Mouse (Mus musculus) hindbrain, embryonic 15.5 days (tissue): ENCODE data around the gene Abhd17b. TPM values are rescaled to one million over a fixed set of nuclear protein-coding genes. Genes with fewer than 3 reads are reported as not detected.
"Not testable (repeated sequence)": the region's sequence is repeated elsewhere in the genome, so short reads cannot be mapped to it uniquely, and the experiment has no call there.

Experiments used
- ATAC-seq: fragments of 200-750 bp; cut with Nextera tagmentation; 2 replicates; pipeline ENCODE4 v1.8.0; 2017; ENCODE audit warnings: low read depth, moderate number of reproducible peaks, moderate TSS enrichment; ENCODE audit not compliant: low FRiP score
- H3K27ac ChIP-seq: fragments of 300-500 bp; sonication (generic); replicated peaks from 2 replicates; pipeline ENCODE4 v1.5.1; 2015; ENCODE audit warnings: mild to moderate bottlenecking, inconsistent platforms
- H3K27me3 ChIP-seq: fragments of 300-500 bp; sonication (generic); 2 replicates; pipeline ENCODE4 v1.6.1; 2015; ENCODE audit warnings: control low read depth, inconsistent platforms
- H3K36me3 ChIP-seq: fragments of 300-500 bp; sonication (generic); 2 replicates; pipeline ENCODE4 v1.6.1; 2015; ENCODE audit warnings: control low read depth, inconsistent platforms
- H3K4me1 ChIP-seq: fragments of 300-500 bp; sonication (generic); replicated peaks from 2 replicates; pipeline ENCODE4 v1.6.1; 2015; ENCODE audit warnings: control low read depth, inconsistent platforms
- H3K4me2 ChIP-seq: fragments of 300-500 bp; sonication (generic); 2 replicates; pipeline ENCODE4 v1.6.1; 2015; ENCODE audit warnings: moderate library complexity, mild to moderate bottlenecking, inconsistent platforms
- H3K4me3 ChIP-seq: fragments of 300-500 bp; sonication (generic); 2 replicates; pipeline ENCODE4 v1.5.1; 2015; ENCODE audit warnings: mild to moderate bottlenecking, inconsistent platforms
- H3K9ac ChIP-seq: fragments of 300-500 bp; sonication (generic); 2 replicates; pipeline ENCODE4 v1.6.1; 2015; ENCODE audit warnings: inconsistent platforms
- H3K9me3 ChIP-seq: fragments of 300-500 bp; sonication (generic); 2 replicates; pipeline ENCODE4 v1.6.1; 2016; ENCODE audit warnings: control low read depth, inconsistent platforms
- WGBS: fragments of 180-500 bp; shearing (Covaris S2); methylation state at CpG from one replicate; pipeline ENCODE4 v1.1.7; 2015; 5-methylcytosine and 5-hydroxymethylcytosine counted together
- polyA plus RNA-seq: library from polyadenylated mRNA; unstranded; fragments of >200 nt; fragmentation: Nextera tagmentation; extraction: Ambion mirVana; gene quantifications from 2 replicates; pipeline ENCODE4 v1.2.1, GENCODE M21; 2015

The Abhd17b gene
- polyA plus RNA-seq: 38.8 and 39.4 TPM in 2 replicates

- Histone ChIP-seq H3K9me3 (no peaks in the 10 kb centered on the region), H3K4me2 (peak within 1 kb of the TSS; percentile 74), H3K4me3 (peak within 1 kb of the TSS; percentile 72), H3K9ac (peak within 1 kb of the TSS; percentile 95), H3K27me3 (no peaks in the 10 kb centered on the region), H3K4me1 (peaks cover 36% of the 10 kb centered on the region), H3K36me3 (no peaks in the 10 kb centered on the region), H3K27ac (peak within 1 kb of the TSS; percentile 96)
- WGBS: under 1% methylated on average over 77 of the region's 105 CpGs
- peak; percentile 55; the same call in 1 of the 2 replicates for ATAC-seq
Observed at GRCm38 (mm10) chr19:21653172-21653981, at the start of gene Abhd17b. Gene Abhd17b, plus strand, starts transcription at chr19:21653185.

DNA sequence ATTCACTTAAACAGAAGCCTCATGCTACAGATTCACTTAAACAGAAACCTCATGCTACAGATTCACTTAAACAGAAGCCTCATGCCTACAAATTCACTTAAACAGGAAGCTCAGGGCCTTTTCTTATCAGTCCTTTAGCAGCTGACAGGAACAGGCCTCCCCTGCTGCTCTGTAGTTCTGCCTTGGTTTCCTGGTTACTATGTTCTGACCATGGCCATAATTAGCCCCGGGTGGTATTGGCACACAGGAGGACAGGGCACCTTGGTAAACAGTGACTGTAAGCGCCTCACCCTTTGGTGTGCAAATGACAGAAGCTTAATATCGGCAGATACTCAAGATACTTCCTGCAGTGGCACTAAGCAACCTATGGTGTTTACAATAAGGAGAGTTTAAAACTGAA is 49.1 kb upstream of the Abhd17b start:
- WGBS: 64% methylated on average over 3 of the region's 3 CpGs

GRCm38 (mm10) chr19:21605294-21605693 is 47.7 kb upstream of the Abhd17b start:
- Histone ChIP-seq H3K9ac (no peak overlapping the region), H3K4me1 (0 out of 2 replicates have a peak, but pooled peaks cover 5% of the 10 kb centered on the region), H3K27ac (no peak overlapping the region), H3K36me3 (no peaks in the 10 kb centered on the region), H3K9me3 (no peaks in the 10 kb centered on the region), H3K27me3 (no peaks in the 10 kb centered on the region), H3K4me2 (no peak overlapping the region), H3K4me3 (no peak overlapping the region)
- no peak for ATAC-seq
- 93% methylated on average over 3 of the region's 3 CpGs for WGBS

More for the DNA sequence above, 49.1 kb upstream of the Abhd17b start:
- ATAC-seq: no peak
- H3K4me3 ChIP-seq: no peak overlapping the region
- no peaks in the 10 kb centered on the region for H3K36me3 ChIP-seq
- H3K4me2 ChIP-seq: no peak overlapping the region
- H3K9ac ChIP-seq: no peak overlapping the region
- no peaks in the 10 kb centered on the region for H3K27me3 ChIP-seq
- H3K9me3 ChIP-seq: no peaks in the 10 kb centered on the region
- no peak overlapping the region for H3K27ac ChIP-seq
- peaks cover 10% of the 10 kb centered on the region; the same call in 1 of the 2 replicates for H3K4me1 ChIP-seq

DNA sequence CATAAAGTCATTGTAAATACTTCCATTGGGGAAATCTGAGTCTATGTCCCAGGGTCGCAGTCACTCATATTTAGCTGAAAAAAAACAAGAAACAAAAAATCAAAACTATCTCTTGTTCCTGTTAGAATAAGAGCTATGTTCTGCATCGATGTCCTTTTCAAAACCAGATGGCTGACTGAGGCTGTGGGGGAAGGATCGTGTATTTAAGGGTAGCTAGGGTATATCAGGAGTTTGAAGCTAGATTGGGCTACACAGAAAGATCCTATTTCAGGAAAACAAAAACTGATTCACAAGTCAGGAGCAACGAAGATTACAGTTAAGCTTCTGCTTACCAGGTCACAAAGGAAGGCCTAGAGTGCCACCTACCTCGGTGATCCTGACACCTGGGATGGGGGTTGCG is 42.7 kb upstream of the Abhd17b start:
- Histone ChIP-seq H3K27ac (no peak overlapping the region), H3K4me2 (no peak overlapping the region), H3K4me1 (no peaks in the 10 kb centered on the region), H3K9me3 (no peaks in the 10 kb centered on the region), H3K27me3 (no peaks in the 10 kb centered on the region), H3K36me3 (no peaks in the 10 kb centered on the region), H3K9ac (no peak overlapping the region), H3K4me3 (no peak overlapping the region)
- 81% methylated on average over 6 of the region's 6 CpGs for WGBS
- ATAC-seq: no peak

- no peak overlapping the region for H3K9ac ChIP-seq
Observed at GRCm38 (mm10) chr19:21611297-21611696, 41.7 kb upstream of the Abhd17b start.

DNA sequence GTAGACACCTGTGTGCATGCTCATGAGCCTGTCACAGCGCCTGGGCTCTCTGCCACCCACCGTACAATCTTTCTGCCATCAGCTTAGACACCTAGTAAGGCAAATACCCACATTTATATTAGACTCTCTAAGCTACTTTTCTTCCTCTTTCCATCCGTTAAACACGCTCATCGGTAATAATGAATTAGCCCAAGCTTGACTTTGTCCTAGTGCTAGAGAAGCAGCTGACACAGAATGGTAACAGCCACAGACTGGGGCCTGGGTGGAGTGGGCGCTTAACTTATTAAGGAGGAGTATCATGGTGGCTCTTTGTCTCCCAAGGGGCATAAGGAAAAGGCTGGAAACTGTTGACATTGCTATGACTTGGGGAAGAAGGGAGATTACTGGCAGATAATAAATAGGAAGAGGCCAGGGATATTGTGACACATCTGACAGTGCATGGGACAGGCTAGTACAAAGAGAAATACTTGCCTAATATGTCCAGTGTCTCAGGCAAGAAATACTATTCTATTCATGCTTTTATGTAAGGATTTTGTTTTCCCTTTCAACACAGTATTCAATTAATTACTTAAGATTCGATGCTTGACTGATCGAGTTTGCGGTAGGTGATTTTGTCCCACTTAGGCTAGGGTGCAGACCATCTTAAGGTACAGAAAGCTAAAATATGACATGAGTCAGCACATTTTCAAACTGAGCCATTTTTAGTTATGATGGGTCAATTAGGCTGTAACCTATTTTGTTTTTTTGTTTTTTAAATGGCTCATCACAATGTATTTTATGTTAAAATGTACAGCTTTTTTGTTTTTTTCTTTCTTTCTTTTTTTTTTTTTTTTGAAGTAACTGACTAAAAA is 41.0 kb upstream of the Abhd17b start:
- ATAC-seq: no peak
- Histone ChIP-seq H3K36me3 (no peaks in the 10 kb centered on the region), H3K4me1 (no peaks in the 10 kb centered on the region), H3K4me3 (no peak overlapping the region), H3K9me3 (no peaks in the 10 kb centered on the region), H3K27me3 (no peaks in the 10 kb centered on the region), H3K4me2 (no peak overlapping the region), H3K9ac (no peak overlapping the region), H3K27ac (no peak overlapping the region)
- 83% methylated on average over 9 of the region's 9 CpGs for WGBS

More at GRCm38 (mm10) chr19:21611297-21611696, 41.7 kb upstream of the Abhd17b start:
- no peak for ATAC-seq
- Histone ChIP-seq H3K9me3 (no peaks in the 10 kb centered on the region), H3K36me3 (no peaks in the 10 kb centered on the region), H3K4me3 (no peak overlapping the region), H3K27ac (no peak overlapping the region), H3K4me1 (no peaks in the 10 kb centered on the region), H3K27me3 (no peaks in the 10 kb centered on the region), H3K4me2 (no peak overlapping the region)
- 54% methylated on average over 6 of the region's 6 CpGs for WGBS

- no peak for ATAC-seq
- no peaks in the 10 kb centered on the region for H3K36me3 ChIP-seq
- H3K9ac ChIP-seq: no peak overlapping the region
- 92% methylated on average over 3 of the region's 3 CpGs for WGBS
- no peak overlapping the region for H3K4me2 ChIP-seq
- no peaks in the 10 kb centered on the region for H3K27me3 ChIP-seq
- H3K9me3 ChIP-seq: no peaks in the 10 kb centered on the region
- H3K4me1 ChIP-seq: no peaks in the 10 kb centered on the region
- H3K27ac ChIP-seq: no peak overlapping the region
- no peak overlapping the region for H3K4me3 ChIP-seq
Observed at GRCm38 (mm10) chr19:21615801-21616200, 37.2 kb upstream of the Abhd17b start.

- Histone ChIP-seq H3K9ac (no peak overlapping the region), H3K36me3 (no peaks in the 10 kb centered on the region), H3K4me2 (no peak overlapping the region), H3K4me3 (no peak overlapping the region), H3K27me3 (no peaks in the 10 kb centered on the region), H3K4me1 (no peaks in the 10 kb centered on the region), H3K9me3 (no peaks in the 10 kb centered on the region), H3K27ac (no peak overlapping the region)
- WGBS: 64% methylated on average over 3 of the region's 3 CpGs
- ATAC-seq: no peak
Observed at GRCm38 (mm10) chr19:21623410-21624147, 29.4 kb upstream of the Abhd17b start.

GRCm38 (mm10) chr19:21624148-21624535 is 28.8 kb upstream of the Abhd17b start:
- no peak for ATAC-seq
- no peak overlapping the region for H3K27ac ChIP-seq
- no peaks in the 10 kb centered on the region for H3K4me1 ChIP-seq
- no peaks in the 10 kb centered on the region for H3K9me3 ChIP-seq
- H3K27me3 ChIP-seq: no peaks in the 10 kb centered on the region
- H3K4me3 ChIP-seq: no peak overlapping the region
- H3K4me2 ChIP-seq: no peak overlapping the region
- H3K9ac ChIP-seq: no peak overlapping the region
- 93% methylated on average over 4 of the region's 4 CpGs for WGBS
- no peaks in the 10 kb centered on the region for H3K36me3 ChIP-seq

DNA sequence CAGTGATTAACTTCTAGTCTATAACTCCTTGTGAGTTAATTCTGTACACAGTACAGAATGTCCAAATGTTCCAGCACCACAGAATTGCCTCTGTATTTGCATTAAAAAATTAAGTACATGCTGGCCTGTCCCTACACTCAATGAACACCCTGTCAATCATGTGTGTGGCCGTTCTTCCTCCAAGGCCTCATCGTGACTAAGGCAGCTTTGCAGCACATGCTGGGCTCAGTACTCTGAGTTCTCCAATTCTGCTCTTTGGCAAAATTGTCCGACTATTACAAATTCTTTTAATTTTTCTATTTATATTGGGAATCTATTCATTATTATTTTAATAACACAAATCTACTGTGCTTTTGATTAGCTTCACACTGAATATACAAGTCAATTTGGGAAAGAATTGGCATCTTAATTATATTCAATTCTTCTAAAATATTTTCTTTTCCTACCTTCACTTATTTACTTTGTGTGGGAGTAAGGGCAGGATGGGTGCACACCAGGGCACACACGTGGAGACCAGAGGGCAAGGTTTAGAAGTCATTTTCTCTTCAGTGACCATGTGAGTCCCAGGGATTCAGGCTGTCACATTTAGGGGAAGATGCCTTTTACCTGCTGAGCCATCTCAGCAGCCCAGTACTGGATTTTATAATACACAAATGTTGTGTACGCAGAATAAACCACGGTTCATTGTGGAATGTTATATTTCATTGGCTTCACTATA is 26.6 kb upstream of the Abhd17b start:
- no peaks in the 10 kb centered on the region for H3K27me3 ChIP-seq
- ATAC-seq: no peak
- no peak overlapping the region for H3K4me2 ChIP-seq
- no peak overlapping the region for H3K9ac ChIP-seq
- WGBS: 85% methylated on average over 6 of the region's 6 CpGs
- H3K27ac ChIP-seq: no peak overlapping the region
- no peaks in the 10 kb centered on the region for H3K4me1 ChIP-seq
- H3K4me3 ChIP-seq: no peak overlapping the region
- H3K9me3 ChIP-seq: no peaks in the 10 kb centered on the region
- no peaks in the 10 kb centered on the region for H3K36me3 ChIP-seq

DNA sequence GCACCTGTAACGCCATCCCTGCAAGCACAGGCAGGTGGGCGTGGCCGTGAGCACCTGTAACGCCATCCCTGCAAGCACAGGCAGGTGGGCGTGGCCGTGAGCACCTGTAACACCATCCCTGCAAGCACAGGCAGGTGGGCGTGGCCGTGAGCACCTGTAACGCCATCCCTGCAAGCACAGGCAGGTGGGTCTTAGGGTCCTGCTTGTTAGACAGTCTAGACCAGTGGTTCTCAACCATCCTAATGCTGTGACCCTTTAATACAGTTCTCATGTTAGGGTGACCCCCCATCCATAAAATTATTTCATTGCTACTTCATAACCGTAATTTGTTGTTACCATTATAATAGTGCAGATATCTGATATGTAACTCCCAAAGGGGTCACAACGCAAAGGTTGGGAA is 24.5 kb upstream of the Abhd17b start:
- H3K36me3 ChIP-seq, H3K9me3 ChIP-seq, H3K27me3 ChIP-seq, ATAC-seq, H3K9ac ChIP-seq, H3K4me1 ChIP-seq, H3K4me3 ChIP-seq, H3K27ac ChIP-seq, H3K4me2 ChIP-seq: not testable (repeated sequence)
- 69% methylated on average over 11 of the region's 11 CpGs for WGBS
